Mouse (Mus musculus): Measurements from ENCODE around the gene Ptgr1.

Ptgr1 gene

DNA sequence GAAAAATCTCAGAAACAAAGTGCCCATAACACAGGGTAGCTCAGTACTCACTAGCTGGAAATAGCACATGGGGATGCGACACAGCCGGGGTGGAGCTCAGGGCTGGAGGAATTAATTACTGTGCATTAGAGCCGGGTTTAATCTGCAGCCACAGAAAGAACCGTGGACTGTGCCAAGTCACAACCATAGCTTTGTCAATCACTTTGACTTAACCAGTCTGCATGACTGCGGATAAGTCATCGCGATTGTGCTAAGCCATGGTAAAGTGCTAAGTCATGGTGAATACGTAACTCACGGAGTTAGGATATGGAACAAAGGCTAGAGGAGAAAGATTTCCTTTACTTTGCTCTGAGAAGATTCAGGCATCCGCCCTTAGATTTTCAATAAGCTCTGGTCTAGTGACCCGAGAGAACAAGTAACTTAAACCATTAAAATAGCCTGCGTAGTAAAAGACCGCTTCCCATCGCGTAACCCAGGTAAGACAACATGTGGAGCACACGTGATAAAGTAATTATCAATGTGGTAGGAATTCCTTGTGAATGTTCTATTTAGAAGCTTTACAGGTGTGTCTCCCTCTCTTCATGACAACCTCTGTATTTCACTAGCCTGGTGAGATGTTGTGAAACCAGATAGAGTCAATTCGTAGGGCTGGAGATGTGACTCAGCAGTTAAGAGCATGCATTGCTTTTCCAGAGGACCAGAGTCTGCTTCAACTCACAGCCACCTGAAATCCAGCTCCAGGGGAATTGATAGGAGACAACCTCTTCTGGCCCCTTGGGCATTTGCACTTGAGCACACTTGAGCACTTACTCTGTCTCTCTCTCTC, 3.9 kb upstream of the Ptgr1 start:
- DNase-seq (ENCODE audit: low read depth, low spot score): peak; percentile 34

DNA sequence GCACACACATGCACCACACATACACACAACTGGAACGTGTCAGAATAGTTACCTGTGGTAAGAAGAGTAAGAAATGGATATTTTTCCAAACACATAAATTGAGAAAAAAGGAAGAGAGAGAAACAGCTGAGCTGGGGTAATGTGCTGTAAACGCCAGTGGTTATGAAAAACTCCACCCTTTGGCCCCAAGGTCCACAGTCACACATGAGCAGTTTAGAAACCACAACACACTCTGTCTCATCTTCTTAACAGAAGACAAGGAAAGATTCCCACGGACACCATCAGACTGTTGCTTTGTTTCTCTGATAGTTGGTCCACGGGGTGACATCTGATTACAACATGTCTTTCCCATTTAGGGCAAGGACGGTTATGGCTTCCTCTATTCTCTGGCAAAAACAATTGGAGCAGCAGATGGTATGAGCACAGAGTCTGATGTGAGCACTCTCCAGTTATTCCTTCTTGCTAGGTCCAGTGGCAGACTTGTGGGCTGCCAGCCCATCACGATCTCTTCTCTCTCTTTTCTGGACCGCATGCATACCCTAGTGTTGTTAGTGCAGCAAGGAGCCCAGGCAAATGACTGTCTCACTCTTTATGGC, 2.5 kb upstream of the Ptgr1 start:
- no peak for DNase-seq (ENCODE audit: low read depth, low spot score)

DNA sequence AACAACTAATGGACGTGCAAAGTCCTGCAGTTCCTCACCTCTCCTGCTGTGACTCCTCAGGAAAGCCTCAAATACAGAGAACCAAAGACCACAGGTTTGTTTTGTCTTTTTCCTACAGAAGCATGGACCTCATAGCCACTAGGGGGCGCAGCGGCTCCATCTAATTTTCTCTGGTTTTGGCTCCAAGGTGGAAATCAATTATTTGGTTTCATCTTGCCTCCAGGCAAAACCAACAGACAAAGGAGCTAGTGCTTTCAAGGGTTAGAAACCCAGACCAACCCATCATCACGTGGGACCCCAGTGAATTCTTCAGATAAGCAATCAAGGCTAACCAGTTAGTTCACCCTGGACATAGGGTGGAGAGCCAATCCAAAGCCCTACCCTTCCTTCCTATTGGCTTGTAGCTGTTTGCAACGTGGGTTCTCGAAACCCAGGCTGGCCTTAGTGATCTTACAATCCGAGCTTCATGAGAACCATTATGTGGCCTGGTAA, 1.7 kb downstream of the Ptgr1 start:
- DNase-seq (ENCODE audit: low read depth, low spot score): peak; percentile 95

DNA sequence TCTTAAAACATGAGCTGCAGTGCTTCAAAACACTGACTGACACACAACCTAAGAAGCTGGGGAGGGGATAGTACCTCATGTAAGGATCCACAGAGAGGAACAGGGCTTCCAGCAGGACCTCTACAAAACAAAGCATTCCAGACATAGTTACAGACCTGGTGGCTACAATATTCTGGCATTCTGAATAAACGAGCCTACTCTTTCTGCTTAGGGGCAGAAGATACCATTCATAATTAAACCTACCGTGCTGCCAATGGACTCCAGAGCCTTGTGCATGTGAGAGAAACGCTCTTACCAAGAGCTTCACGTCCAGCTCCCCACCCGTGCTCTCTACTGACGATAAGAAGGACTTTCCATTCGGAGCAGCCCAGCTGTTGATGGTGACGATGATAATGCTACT, 4.1 kb downstream of the Ptgr1 start:
- no peak for DNase-seq (ENCODE audit: low read depth, low spot score)

DNA sequence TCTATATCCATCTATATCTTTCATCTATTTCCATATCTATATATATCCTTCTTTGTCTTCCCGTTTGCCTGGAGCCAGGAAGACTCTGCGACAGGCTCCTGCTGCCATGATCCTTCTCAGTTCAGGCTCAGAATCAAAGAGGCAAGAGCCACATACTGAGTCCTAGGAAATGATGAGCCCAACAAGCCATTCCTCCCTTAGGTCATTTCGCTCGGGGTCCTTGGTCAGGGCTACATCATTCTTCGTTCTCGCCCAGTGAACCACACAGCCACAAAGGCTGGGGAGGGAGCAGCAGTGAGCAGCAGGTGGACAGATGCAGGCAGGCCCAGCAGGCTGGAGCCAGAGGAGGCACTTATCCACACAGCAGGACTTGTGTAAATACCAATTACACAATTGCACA, 5.5 kb downstream of the Ptgr1 start:
- no peak for DNase-seq (ENCODE audit: low read depth, low spot score)

DNA sequence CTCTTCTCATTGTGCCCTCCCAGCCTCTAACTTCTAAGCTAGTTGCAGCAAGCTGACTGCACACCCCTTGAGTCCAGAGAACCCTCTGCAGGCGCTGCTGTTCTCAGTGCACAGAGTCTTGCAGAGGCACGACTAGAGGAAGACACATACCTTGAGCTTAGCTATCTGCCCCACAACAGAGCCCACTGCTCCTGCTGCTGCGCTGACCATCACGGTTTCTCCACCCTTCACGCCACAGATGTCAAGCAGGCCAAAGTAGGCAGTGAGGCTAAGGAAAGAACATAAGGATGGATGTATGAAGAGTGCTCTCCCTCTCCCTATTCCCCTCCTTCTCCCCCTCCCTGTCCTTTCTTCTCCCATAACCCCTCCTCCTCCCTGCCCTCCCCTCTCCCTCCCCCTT, 11.2 kb downstream of the Ptgr1 start:
- DNase-seq (ENCODE audit: low read depth, low spot score): no peak

DNA sequence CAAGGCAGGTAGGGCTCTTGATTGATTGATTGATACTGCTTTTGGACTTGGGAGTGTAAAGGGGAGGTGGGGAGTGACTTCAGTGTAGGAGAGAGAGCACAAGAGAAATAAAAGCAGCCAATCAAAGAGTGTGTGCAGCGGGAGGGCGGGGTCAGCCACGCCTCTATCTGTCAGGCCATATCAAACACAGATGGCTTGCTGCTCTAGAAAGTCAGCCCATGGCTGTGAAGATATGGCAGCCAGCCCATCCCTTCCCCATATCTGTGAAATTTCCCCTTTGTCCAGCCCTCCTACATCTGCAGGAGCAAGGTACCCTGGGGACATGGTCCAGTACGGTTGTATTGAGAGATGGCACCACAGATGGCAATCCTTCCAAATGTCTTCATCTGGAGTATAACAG, 16.2 kb downstream of the Ptgr1 start:
- no peak for DNase-seq (ENCODE audit: low read depth, low spot score)

DNA sequence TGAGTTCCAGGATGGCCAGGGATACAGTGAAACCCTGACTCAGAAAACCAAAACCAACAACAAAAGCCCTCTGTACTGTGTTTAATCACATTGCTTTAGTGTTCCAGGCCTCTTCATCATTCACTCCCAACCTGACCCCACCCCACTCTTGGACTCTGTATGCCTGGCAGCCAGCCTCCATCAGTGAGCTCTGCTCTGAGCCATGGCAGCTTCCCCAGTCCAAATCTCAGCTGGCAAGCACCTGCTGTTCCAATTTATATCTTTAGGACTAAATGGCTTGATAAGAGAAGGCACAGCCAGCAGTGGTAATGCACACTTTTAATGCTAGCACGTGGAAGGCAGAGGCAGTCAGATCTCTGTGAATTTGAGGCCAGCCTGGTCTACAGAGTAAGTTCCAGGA, 21.8 kb downstream of the Ptgr1 start:
- no peak for DNase-seq (ENCODE audit: low read depth, low spot score)

DNA sequence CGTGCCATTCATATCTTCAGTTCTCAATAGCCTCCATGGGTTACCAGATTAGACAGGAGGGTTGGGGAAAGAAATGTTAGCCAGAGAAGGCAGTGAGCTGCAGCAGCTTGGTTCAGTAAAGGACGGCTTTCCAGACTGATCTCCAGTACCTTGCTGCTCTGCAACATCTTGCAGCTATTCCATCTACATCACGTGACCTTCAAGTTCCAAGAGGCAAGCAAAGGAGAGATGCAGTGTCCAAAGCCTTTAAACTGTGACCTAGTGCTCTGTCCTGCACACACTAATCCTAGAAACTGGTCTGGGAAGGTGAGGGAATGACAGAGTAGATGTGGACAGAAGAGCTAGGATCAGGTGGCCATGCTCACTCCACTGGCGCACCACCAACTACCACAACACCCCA, 23.6 kb downstream of the Ptgr1 start:
- DNase-seq (ENCODE audit: low read depth, low spot score): no peak

DNA sequence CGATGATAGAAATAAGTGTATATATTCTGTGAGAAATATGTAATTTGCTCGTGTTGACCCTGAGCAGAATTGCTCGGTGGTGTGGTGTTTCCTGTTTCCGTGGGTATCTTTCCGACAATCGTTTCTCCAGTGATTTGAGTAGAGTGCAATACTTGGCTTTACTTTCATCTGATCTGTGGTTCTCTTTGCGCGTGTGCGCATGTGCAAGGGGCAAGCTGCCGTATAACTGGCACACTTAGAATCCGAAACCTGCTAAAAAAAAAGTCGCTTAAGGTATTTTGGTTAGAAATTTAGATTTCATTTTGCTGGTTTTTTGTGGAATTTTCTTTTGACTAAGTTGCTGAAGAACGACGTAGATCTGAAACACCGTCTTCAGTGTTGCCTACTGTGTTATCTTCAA, 25.2 kb downstream of the Ptgr1 start:
- DNase-seq (ENCODE audit: low read depth, low spot score): no peak

DNA sequence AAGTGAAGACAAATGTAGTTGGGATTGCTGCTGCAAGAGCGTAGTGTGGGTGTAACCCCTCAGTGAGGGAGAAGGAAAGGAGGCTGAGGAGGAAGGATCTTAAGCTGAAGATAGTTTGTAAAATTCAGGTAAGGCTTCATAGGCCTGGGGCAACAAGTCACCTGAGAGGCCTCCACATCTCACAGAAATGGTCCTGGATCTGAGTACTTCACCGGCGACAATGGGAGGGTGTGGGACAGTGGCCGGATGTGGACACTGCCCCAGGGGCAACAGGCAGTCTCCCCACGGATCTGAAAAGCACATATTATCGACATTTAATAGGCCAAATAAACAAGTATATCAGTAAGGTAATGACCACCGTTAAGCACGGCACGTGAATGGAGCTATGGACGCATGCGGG, 34.3 kb downstream of the Ptgr1 start:
- no peak for DNase-seq (ENCODE audit: low read depth, low spot score)

DNA sequence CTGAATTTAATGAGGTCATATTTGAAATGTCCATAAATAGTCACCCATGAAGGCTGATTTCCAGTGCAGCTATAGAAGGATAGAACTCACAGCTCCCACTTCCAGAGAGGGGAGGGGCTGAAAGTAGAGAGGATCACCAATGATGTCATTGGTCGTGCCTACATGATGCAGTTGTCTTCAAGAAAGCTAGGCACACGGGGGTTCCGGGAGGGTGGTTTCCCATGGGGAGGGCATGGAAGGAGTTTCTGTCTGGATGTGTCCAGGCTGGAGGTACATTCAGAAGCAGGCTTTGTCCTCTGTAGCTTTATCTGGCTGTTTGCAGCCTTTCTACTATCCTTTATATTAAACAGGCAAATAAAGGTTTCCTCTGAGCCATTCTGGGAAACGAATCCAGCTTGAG, 38.5 kb downstream of the Ptgr1 start:
- no peak for DNase-seq (ENCODE audit: low read depth, low spot score)

DNA sequence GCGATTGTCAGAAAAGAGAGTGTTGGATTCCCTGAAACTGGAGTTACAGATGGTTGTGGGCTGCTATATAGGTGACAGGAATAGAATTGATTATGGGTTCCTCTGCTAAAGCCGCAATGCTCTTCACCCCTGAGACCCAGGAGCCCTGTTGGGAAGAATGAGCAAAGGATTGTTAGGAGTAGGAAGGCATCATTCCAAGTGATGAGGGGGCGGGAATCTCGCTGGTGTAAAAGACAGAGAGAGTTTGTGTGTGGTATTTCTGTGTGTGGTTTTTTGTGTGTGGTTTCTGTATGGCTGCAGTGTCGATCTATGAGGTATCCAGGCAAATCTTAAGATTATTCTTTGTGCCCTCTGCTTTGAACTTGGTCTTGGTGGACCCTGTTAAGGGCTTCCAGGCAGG, 42.2 kb downstream of the Ptgr1 start:
- DNase-seq (ENCODE audit: low read depth, low spot score): no peak

DNA sequence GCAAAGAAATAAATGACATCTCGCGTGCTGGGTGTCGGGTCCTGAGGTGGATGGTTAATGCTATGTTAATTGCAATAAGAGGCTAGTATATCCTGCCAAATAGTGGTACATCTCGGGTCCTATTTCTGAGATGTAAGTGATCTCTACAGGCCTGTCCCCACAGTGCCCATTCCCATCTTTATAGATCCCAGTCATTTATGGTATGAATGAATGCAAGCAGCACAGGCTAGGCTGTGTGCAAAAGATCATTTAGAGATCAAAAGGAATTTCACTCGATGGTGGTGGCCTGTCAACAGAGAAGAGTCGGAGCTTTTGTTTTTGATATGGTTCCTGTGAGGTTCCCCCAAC, 42.7 kb downstream of the Ptgr1 start:
- no peak for DNase-seq (ENCODE audit: low read depth, low spot score)

DNA sequence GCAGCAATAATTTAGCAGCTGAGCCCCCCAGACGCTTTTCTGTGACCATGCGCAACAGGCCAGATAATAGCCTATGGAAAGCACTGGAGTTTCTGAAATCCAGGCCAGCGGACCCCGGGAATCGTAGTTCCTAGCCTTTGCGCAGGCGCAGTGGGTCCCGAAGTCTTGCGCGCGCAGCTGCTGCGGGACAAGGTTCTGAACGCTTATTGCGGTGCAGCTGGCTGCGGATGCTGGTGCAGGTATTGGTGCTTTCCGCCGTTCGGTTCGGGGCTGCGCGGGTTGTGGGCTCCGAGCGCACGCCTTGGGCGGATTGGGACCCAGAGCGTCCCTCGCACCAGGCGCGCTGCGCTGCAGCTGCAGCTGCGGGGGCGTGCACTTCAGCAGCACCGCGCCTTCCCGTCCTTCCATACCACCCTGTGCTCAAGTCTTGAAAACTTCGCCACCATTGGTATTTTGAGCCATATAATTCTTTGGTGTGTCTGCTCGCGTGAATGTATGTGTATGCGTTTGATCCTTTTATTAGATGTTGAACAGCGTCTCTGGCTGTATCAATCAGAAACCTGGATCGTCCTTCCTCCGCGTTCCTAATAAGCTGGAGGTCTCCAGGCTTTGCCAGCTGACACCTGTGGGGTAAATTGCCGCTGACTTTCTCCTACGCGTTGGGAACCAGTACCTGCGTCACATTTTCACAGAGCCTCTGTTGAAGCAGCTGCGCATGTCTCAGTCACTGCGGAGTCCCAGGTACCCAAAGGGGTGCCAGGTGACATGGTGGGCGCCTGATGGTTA, 43.3 kb downstream of the Ptgr1 start, which contains the start of gene Zkscan16:
Zkscan16 (plus strand) TSS at position 209 of the 786 bp plus-strand sequence.
- peak; percentile 91 for DNase-seq (ENCODE audit: low read depth, low spot score)

DNA sequence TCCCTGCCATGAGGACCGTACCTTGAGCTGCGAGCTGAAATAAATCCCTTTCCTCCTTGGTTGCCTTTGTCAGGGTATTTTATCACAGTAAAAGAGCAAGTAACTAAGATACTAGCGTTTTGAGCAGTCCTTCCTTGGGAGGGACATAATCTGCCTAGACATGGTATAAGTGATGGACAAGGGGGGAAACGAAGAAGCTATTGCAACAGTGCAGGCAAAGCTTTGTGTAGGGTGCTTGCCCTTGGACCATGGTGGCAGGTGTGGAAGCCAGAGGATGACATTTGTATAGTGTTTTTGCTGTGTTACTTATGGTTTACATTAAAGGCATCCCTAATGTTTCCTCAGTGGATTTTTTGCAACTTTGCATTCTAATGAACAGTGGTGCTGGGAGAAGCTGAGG, 44.0 kb downstream of the Ptgr1 start:
- no peak for DNase-seq (ENCODE audit: low read depth, low spot score)

DNA sequence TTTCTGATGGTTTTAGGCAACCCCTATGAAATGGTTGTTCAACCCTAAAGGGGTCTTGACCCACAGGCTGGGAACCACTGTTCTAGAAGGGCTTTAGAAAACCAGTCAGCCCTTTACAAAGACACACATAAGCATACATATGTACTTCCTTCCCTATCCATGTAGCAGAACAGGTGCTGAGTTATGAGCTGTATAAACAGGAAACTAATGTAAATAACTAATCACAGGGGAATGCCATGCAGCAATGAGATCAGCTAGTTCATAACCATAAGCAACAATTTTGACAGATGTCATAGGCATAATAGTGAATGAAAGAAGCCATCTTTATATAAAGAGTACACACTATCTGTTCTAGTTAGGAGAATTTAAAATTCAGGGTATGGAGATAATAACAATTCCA, 45.3 kb downstream of the Ptgr1 start:
- no peak for DNase-seq (ENCODE audit: low read depth, low spot score)

DNA sequence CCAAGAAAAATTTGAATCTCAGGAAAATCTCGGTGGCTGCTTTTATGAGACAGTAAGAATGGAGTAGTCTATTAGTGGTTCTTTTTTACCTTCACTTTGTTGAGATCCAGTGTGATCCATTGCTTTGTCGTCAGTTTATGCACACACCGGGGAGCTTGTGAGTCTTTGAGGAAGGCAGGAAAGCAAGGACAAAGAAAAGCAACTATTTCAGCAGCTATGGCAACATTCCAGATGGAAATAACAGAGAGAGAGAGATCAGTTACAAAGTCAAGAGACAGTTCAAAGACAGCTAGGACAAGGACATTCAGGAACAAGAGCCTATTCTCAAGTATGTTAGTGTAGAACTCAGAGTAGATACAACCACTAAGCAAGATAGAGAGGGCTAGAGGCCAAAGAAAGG, 51.1 kb downstream of the Ptgr1 start:
- DNase-seq (ENCODE audit: low read depth, low spot score): peak; percentile 29

DNA sequence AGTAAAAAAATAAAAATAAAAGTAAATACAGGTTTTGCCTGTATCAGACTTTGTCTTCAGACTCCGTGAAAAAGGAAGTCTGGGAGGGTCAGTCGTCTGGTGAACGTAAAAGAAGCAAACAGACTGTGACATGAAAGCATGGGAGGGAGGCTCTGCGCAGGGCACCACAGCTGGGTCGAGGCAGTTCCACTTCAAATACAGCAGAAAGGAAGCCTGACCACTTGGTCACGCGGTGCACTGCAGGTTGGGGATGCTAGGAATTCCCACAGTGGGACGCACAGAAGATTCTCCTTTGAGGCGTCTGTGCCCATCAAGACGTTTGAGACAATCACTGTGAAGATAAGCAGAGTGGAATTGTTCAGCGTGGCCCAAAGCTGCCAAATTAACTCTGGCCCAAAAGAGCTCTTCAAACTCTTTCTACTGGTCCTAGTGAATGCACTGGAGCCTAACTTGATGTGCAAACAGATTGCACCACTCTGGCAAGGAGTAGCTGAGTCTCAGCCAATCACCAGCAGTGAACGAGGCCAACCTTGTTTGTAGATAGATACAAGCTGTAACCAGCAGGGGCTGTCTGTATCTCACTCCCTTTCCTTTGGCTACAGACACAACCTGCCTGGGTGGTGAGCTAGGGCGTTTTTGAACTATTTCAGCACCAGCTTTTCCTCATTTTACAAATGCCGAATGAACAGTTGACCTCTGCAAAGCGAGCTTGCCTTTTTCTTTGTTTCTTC, 52.0 kb downstream of the Ptgr1 start:
- peak; percentile 83 for DNase-seq (ENCODE audit: low read depth, low spot score)

DNA sequence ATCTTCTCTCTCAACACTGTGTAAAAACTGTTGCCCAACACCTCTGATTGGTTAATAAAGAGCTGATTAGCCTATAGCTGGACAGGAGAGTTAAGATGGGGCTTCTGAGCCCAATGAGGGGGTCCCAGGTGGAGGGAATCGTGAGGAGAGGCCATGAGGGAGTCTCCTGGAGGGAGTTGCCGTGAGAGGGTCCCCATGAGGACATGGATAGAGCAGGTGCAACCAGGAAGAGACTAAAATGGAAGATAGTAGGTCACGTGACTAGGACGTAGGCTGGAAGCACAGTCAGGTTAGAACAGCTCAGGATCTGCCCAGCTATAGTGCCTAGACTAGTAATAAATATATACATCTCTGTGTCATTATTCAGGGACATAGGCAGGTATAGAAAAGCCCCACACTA, 52.6 kb downstream of the Ptgr1 start:
- no peak for DNase-seq (ENCODE audit: low read depth, low spot score)

DNA sequence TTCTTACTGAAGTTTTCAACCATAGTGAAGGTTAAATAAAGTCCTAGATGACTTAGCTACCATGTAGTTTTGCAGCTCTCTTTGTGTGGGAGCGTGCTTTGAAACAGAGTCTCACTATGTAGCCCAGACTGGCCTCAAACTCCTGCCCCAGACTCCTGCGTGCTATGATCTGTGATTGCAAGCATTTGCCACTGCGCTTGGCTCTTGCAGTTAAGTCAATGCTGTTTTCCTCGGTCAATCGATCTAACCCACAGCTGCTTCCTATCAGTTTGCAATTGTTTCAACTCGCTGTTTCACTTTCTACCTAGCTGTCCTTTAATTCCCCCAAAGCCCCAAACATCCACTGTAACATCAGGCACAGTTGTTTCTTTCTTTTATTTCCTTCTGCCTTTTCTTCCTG, 54.4 kb downstream of the Ptgr1 start:
- DNase-seq (ENCODE audit: low read depth, low spot score): no peak

DNA sequence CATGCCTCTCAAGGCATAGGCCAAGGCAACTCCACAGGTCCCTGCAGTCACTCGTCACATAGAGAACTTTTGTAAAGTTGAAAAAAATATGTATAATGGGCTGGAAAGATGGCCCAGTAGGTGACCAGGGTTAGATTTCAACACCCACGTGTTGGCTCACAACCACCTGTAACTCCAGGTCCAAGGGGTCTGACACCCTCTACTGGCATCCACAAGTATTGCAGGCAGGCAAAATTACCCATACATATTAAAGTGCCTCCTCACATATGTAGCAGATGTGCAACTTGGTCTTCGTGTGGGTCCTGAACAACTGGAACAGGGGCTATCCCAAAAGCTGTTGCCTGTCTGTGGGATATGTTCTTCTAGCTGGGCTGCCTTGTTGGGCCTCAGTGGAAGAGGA, 59.3 kb downstream of the Ptgr1 start:
- peak; percentile 52 for DNase-seq (ENCODE audit: low read depth, low spot score)
